Mouse (Mus musculus) stomach, postnatal 0 days (tissue): ENCODE results near the gene Erlin1. TPM values are rescaled to one million over a fixed set of nuclear protein-coding genes. Genes with fewer than 3 reads are reported as not detected.

Experiments used
- ATAC-seq: fragments of 200-750 bp; cut with Nextera tagmentation; 2 replicates; pipeline ENCODE4 v1.8.0; 2017; ENCODE audit not compliant: low FRiP score, low TSS enrichment
- DNase-seq: peaks from one replicate; pipeline ENCODE4 v3.0.0-alpha.2; 2016; ENCODE audit warnings: low spot score
- H3K27ac ChIP-seq: fragments of 300-500 bp; sonication (generic); replicated peaks from 2 replicates; pipeline ENCODE4 v1.5.1; 2014; ENCODE audit warnings: mild to moderate bottlenecking, control low read depth
- H3K27me3 ChIP-seq: fragments of 300-500 bp; sonication (generic); 2 replicates; pipeline ENCODE4 v1.6.1; 2014; ENCODE audit warnings: low read length; ENCODE audit not compliant: control insufficient read depth, insufficient read depth
- H3K36me3 ChIP-seq: fragments of 300-500 bp; sonication (generic); 2 replicates; pipeline ENCODE4 v1.6.1; 2014; ENCODE audit warnings: low read length, mixed read lengths; ENCODE audit not compliant: control insufficient read depth, insufficient read depth
- H3K4me1 ChIP-seq: fragments of 300-500 bp; sonication (generic); replicated peaks from 2 replicates; pipeline ENCODE4 v1.6.1; 2014; ENCODE audit warnings: antibody characterized with exemption; ENCODE audit not compliant: control insufficient read depth, insufficient read depth
- H3K4me2 ChIP-seq: fragments of 300-500 bp; sonication (generic); replicated peaks from 2 replicates; pipeline ENCODE4 v1.6.1; 2014; ENCODE audit warnings: low read depth, mild to moderate bottlenecking, control low read depth, moderate library complexity
- H3K4me3 ChIP-seq: fragments of 300-500 bp; sonication (generic); 2 replicates; pipeline ENCODE4 v1.5.1; 2014; ENCODE audit warnings: low read depth, low read length, control low read depth
- H3K9ac ChIP-seq: fragments of 300-500 bp; sonication (generic); 2 replicates; pipeline ENCODE4 v1.6.1; 2014; ENCODE audit warnings: mild to moderate bottlenecking, low read length, control low read depth, mixed read lengths
- H3K9me3 ChIP-seq: fragments of 300-500 bp; sonication (generic); 2 replicates; pipeline ENCODE4 v1.6.1; 2016; ENCODE audit warnings: low read length; ENCODE audit not compliant: control insufficient read depth
- CTCF ChIP-seq: IDR thresholded peaks from 2 replicates; pipeline ENCODE4 v1.5.1; 2016; ENCODE audit warnings: antibody characterized with exemption, low read depth, mild to moderate bottlenecking, moderate library complexity
- EP300 ChIP-seq: optimal IDR thresholded peaks from 2 replicates; pipeline ENCODE3; 2016; ENCODE audit warnings: antibody characterized with exemption
- WGBS: fragments of 180-500 bp; shearing (Covaris S2); extraction: QIAGEN DNeasy Blood & Tissue Kit; methylation state at CpG from one replicate; pipeline ENCODE4 v1.1.7; 2014; 5-methylcytosine and 5-hydroxymethylcytosine counted together
- polyA plus RNA-seq: library from polyadenylated mRNA; unstranded; fragments of >200 nt; fragmentation: Nextera tagmentation; extraction: Ambion mirVana; gene quantifications from 2 replicates; pipeline ENCODE4 v1.2.1, GENCODE M21; 2015

The Erlin1 gene
- polyA plus RNA-seq, 1 experiment from 2014 or later, result 36.6 TPM

DNA sequence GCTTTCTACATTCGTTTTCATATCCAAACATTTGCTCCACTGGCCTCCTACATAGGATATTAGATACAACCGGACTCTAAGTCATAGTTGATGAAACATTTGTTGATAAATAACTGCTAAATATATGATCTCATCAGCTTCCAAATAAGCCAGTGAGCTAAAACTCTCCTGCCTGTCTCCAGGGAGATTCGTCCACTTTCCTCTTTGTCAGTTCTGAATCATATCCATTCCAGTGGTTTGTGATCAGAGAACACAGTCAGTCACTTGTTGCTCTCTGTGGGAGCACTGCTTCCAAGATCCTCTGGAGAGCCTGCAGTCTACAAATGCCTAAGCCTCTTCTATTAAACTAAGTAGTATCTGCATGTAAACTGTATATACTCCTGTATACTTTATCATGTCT is 9.4 kb downstream of the Erlin1 start:
- WGBS, result 80% methylated on average over 3 of the region's 3 CpGs
- no peaks in the 10 kb centered on the region for H3K9me3 ChIP-seq
- DNase-seq (no peak), ATAC-seq (no peak)
- no peak overlapping the region for H3K4me2 ChIP-seq
- H3K4me1 ChIP-seq, result no peaks in the 10 kb centered on the region
- TF ChIP-seq EP300 (no peak), CTCF (no peak)
- no peak overlapping the region for H3K4me3 ChIP-seq
- peaks cover 22% of the 10 kb centered on the region for H3K36me3 ChIP-seq
- H3K27me3 ChIP-seq, result no peaks in the 10 kb centered on the region
- H3K27ac ChIP-seq, result no peak overlapping the region
- H3K9ac ChIP-seq, result no peak overlapping the region

DNA sequence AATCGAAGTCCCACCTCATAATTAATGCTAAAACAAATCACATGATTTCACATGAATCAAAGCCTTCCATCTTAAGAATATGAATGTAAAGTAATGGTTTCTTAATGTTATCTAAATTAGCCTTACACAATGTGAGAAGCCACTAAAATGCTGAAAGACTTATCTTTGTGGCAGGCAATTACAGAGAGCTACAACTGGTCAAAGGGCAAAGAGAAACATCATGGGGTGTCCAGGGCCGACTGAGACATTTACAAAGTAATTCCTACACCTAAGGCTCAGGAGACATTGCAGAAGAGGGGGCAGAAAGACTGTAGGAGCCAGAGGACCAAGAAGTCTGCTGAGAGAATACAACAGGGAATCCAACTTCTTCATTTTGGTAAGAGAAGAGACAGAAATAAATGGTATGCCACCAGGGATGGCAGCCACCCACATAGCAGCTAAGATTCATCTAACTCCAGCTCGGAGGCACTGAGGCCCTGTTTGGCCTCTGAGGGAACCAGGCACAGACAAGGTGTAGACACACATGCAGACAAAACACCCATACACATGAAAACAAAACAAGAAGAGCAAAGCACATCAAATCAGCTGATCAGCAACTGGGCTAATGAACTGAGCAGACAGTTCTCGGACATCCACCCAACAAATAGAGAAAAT is 14.3 kb downstream of the Erlin1 start:
- WGBS, result 71% methylated on average over 4 of the region's 4 CpGs
- DNase-seq (no peak), ATAC-seq (no peak)
- H3K27ac ChIP-seq, result no peak overlapping the region
- H3K9me3 ChIP-seq, result no peaks in the 10 kb centered on the region
- H3K4me1 ChIP-seq, result no peaks in the 10 kb centered on the region
- TF ChIP-seq EP300 (no peak), CTCF (no peak)
- no peak overlapping the region for H3K9ac ChIP-seq
- peaks cover 16% of the 10 kb centered on the region for H3K36me3 ChIP-seq
- H3K4me2 ChIP-seq, result no peak overlapping the region
- no peak overlapping the region for H3K4me3 ChIP-seq
- H3K27me3 ChIP-seq, result no peaks in the 10 kb centered on the region

DNA sequence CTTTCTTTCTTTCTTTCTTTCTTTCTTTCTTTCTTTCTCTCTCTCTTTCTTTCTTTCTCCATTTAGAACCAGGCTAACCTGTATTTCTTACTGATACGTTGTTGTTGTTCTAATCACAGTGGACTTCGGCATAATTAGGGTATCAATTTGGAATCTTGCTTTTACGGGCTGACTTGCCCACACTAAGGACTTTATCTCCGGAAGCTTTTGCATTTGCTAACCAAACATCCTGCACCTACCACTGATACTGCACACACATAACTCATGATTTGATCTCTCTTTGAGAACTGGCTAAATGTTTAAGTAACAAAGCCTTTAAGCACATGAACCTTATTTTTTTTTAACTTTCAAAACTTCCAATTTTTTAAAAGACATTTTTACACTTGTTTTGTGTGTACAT is 19.2 kb downstream of the Erlin1 start:
- Histone ChIP-seq H3K27me3 (no peaks in the 10 kb centered on the region), H3K36me3 (peaks cover 7% of the 10 kb centered on the region; the same call in 1 of the 2 replicates), H3K4me3 (no peak overlapping the region), H3K9me3 (no peaks in the 10 kb centered on the region), H3K4me1 (no peaks in the 10 kb centered on the region), H3K27ac (no peak overlapping the region), H3K9ac (no peak overlapping the region), H3K4me2 (no peak overlapping the region)
- ATAC-seq (no peak), DNase-seq (no peak)
- 51% methylated on average over 4 of the region's 4 CpGs for WGBS
- TF ChIP-seq EP300 (no peak), CTCF (no peak)

DNA sequence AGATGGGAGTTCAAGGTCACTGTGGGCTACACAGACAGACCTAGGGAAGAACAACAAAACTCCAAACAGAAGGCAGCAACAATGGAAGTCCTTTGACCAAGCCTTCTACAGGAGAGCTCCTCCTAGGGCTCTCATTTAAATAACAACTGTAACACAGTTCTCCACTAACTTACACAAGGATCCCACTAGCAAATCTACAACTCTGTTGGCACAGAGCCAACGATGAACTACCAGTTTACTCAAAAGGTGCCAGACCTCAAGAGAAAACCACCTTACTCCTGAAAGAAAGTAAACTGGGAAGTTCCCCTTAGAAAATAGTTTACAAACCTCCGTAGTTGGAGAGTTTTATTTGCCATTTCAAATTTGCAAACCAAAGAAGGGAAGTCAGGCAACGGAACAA is 20.3 kb downstream of the Erlin1 start:
- H3K9me3 ChIP-seq, result no peaks in the 10 kb centered on the region
- no peak for ATAC-seq
- H3K27ac ChIP-seq, result no peak overlapping the region
- peaks cover 5% of the 10 kb centered on the region; the same call in 1 of the 2 replicates for H3K36me3 ChIP-seq
- no peaks in the 10 kb centered on the region for H3K4me1 ChIP-seq
- TF ChIP-seq CTCF (no peak), EP300 (no peak)
- H3K9ac ChIP-seq, result no peak overlapping the region
- WGBS, result 52% methylated on average over 3 of the region's 3 CpGs
- DNase-seq, result no peak
- no peak overlapping the region for H3K4me2 ChIP-seq
- no peak overlapping the region for H3K4me3 ChIP-seq
- H3K27me3 ChIP-seq, result no peaks in the 10 kb centered on the region

GRCm38 (mm10) chr19:44045847-44046246 is 23.7 kb downstream of the Erlin1 start:
- Histone ChIP-seq H3K27ac (no peak overlapping the region), H3K9me3 (no peaks in the 10 kb centered on the region), H3K9ac (no peak overlapping the region), H3K36me3 (peaks cover 5% of the 10 kb centered on the region; the same call in 1 of the 2 replicates), H3K4me2 (no peak overlapping the region), H3K4me1 (no peaks in the 10 kb centered on the region), H3K27me3 (no peaks in the 10 kb centered on the region), H3K4me3 (no peak overlapping the region)
- DNase-seq, result no peak
- 68% methylated on average over 3 of the region's 3 CpGs for WGBS
- no peak for TF ChIP-seq CTCF
- no peak for TF ChIP-seq EP300
- no peak for ATAC-seq

- no peak overlapping the region for H3K9ac ChIP-seq
- no peak overlapping the region for H3K4me3 ChIP-seq
- H3K4me2 ChIP-seq, result no peak overlapping the region
- no peak for ATAC-seq
- WGBS, result 80% methylated on average over 5 of the region's 5 CpGs
- no peak overlapping the region for H3K27ac ChIP-seq
- no peaks in the 10 kb centered on the region for H3K4me1 ChIP-seq
- H3K36me3 ChIP-seq, result peaks cover 9% of the 10 kb centered on the region
- H3K9me3 ChIP-seq, result no peaks in the 10 kb centered on the region
- TF ChIP-seq EP300, result no peak
- TF ChIP-seq CTCF, result no peak
- H3K27me3 ChIP-seq, result no peaks in the 10 kb centered on the region
- DNase-seq, result no peak
Observed at GRCm38 (mm10) chr19:44042121-44042520, 27.5 kb downstream of the Erlin1 start.
